Mouse (Mus musculus): ENCODE measurements at regions not wholly inside any gene's neighbourhood (a gene's known extent, or its start where the extent isn't known, plus 50 kb on each side); places are given as distances from the start of the nearest gene placed in this dataset.

- Histone ChIP-seq H3K9ac (ENCODE audit: low read depth, low read length) (no peak overlapping the region), H3K4me1 (replicated peaks; ENCODE audit: control insufficient read depth, insufficient read depth, low read length) (no peaks in the 10 kb centered on the region), H3K4me3 (ENCODE audit: low read depth, low read length) (no peak overlapping the region), H3K27ac (ENCODE audit: low read depth, low read length) (no peak overlapping the region), H3K4me2 (replicated peaks; ENCODE audit: low read depth) (no peak overlapping the region), H3K9me3 (ENCODE audit: control insufficient read depth) (no peaks in the 10 kb centered on the region), H3K36me3 (ENCODE audit: control insufficient read depth, insufficient read depth) (no peaks in the 10 kb centered on the region), H3K27me3 (replicated peaks; ENCODE audit: control insufficient read depth, insufficient read depth, low read length) (no peaks in the 10 kb centered on the region)
- ATAC-seq, result no peak
- no peak for TF ChIP-seq CTCF (IDR thresholded peaks at IDR 0.05; ENCODE audit: low read depth)
- 58% methylated on average over 4 of the region's 4 CpGs for WGBS
Measured at GRCm38 (mm10) chr9:118240711-118241110, 90.7 kb upstream of the Cmc1 start.

- Histone ChIP-seq H3K9ac (ENCODE audit: low read depth, low read length) (no peak overlapping the region), H3K4me1 (replicated peaks; ENCODE audit: control insufficient read depth, insufficient read depth, low read length) (no peaks in the 10 kb centered on the region), H3K4me2 (replicated peaks; ENCODE audit: low read depth) (no peak overlapping the region), H3K4me3 (ENCODE audit: low read depth, low read length) (no peak overlapping the region), H3K27ac (ENCODE audit: low read depth, low read length) (no peak overlapping the region), H3K9me3 (ENCODE audit: control insufficient read depth) (no peaks in the 10 kb centered on the region), H3K27me3 (replicated peaks; ENCODE audit: control insufficient read depth, insufficient read depth, low read length) (no peaks in the 10 kb centered on the region), H3K36me3 (ENCODE audit: control insufficient read depth, insufficient read depth) (no peaks in the 10 kb centered on the region)
- no peak for ATAC-seq
- 46% methylated on average over 15 of the region's 15 CpGs for WGBS
- TF ChIP-seq CTCF (IDR thresholded peaks at IDR 0.05; ENCODE audit: low read depth), result no peak
Measured at GRCm38 (mm10) chr9:118246820-118247628, 97.0 kb upstream of the Cmc1 start.

DNA sequence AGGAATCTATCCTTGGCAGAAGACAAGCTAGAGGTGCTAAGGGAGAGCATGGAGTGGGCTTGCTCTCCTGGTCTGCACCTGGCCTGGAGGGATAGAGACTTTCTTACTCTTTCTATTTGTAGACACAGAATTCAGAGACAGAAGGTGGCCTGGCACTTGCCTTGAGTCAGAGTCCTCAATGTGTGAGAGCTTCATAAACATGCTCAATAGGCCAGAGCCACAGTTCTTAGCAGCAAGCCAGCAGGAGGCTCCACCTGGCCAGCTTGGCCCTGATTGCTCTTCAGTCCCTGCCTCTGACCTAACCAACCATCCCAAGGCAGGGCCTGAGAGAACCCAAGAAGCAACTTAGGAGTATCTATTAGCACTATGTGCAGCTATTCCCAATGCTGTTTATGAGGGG is 103.9 kb upstream of the Cmc1 start:
- H3K9ac ChIP-seq (ENCODE audit: low read depth, low read length), result no peak overlapping the region
- H3K4me1 ChIP-seq (replicated peaks; ENCODE audit: control insufficient read depth, insufficient read depth, low read length), result no peaks in the 10 kb centered on the region

DNA sequence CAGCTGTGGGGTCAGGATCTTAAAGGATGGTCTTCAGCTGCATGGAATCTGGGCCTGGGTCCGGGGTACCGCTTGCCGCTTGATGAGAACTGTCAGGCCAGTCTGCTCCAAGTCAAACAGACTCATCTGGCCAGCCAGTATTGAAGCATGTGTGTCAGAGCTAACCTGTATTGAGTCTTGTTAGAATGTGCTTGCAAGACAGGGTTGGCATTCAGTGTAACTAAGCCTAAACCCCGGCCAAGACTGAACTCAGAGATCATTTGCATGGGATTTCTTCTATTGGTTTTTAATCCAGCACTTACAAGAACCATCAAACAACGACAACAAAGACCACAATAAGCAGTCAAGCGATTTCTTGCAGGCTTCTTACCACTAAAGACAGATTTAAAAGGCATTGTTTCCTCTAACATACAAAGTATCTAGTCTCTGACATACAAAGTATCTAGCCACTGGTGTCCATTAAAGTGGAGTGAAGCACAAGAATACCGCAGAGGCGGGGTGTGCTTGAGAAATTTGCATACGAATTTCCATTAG is 105.3 kb upstream of the Cmc1 start:
- H3K27ac ChIP-seq (ENCODE audit: low read depth, low read length), result no peak overlapping the region
- H3K4me3 ChIP-seq (ENCODE audit: low read depth, low read length), result no peak overlapping the region
- ATAC-seq, result no peak
- 57% methylated on average over 9 of the region's 9 CpGs for WGBS
- H3K9me3 ChIP-seq (ENCODE audit: control insufficient read depth), result no peaks in the 10 kb centered on the region
- H3K27me3 ChIP-seq (replicated peaks; ENCODE audit: control insufficient read depth, insufficient read depth, low read length), result no peaks in the 10 kb centered on the region
- no peaks in the 10 kb centered on the region for H3K36me3 ChIP-seq (ENCODE audit: control insufficient read depth, insufficient read depth)
- TF ChIP-seq CTCF (IDR thresholded peaks at IDR 0.05; ENCODE audit: low read depth), result no peak
- H3K9ac ChIP-seq (ENCODE audit: low read depth, low read length), result no peak overlapping the region
- no peaks in the 10 kb centered on the region for H3K4me1 ChIP-seq (replicated peaks; ENCODE audit: control insufficient read depth, insufficient read depth, low read length)
- no peak overlapping the region for H3K4me2 ChIP-seq (replicated peaks; ENCODE audit: low read depth)

More for the DNA sequence above, 103.9 kb upstream of the Cmc1 start:
- Histone ChIP-seq H3K27me3 (replicated peaks; ENCODE audit: control insufficient read depth, insufficient read depth, low read length) (no peaks in the 10 kb centered on the region), H3K9me3 (ENCODE audit: control insufficient read depth) (no peaks in the 10 kb centered on the region), H3K36me3 (ENCODE audit: control insufficient read depth, insufficient read depth) (no peaks in the 10 kb centered on the region), H3K4me2 (replicated peaks; ENCODE audit: low read depth) (no peak overlapping the region), H3K4me3 (ENCODE audit: low read depth, low read length) (no peak overlapping the region), H3K27ac (ENCODE audit: low read depth, low read length) (no peak overlapping the region)
- ATAC-seq, result no peak
- TF ChIP-seq CTCF (IDR thresholded peaks at IDR 0.05; ENCODE audit: low read depth), result 0 out of 2 replicates have a peak, but pooled peaks have one; percentile 6

DNA sequence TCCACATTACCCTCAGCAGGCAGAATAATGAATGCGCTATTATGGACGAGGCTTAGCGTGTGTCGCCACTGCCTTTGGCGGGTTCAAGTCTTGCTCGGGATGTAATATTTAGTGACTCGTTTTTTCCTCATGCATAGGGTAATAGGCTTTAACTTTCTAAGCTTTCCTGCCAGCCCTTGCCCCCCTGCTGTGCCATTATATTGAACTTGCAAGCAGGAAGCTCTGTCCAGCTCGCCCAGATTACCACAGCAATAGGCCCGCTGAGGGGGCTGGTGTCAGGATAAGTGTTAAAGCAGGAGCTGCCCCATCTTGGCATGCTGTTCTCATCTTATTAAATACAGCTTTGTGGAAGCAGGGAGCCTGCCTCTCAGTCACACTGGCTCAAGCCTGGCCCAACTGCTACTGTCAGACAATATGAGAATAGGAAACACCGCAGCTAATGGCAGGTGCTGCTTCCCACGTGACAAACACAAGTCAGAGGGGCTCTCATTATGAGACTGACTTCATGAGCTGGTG is 105.8 kb upstream of the Cmc1 start:
- no peaks in the 10 kb centered on the region for H3K27me3 ChIP-seq (replicated peaks; ENCODE audit: control insufficient read depth, insufficient read depth, low read length)
- H3K4me3 ChIP-seq (ENCODE audit: low read depth, low read length), result no peak overlapping the region
- no peaks in the 10 kb centered on the region for H3K9me3 ChIP-seq (ENCODE audit: control insufficient read depth)
- no peak overlapping the region for H3K9ac ChIP-seq (ENCODE audit: low read depth, low read length)
- WGBS, result 44% methylated on average over 11 of the region's 11 CpGs
- H3K36me3 ChIP-seq (ENCODE audit: control insufficient read depth, insufficient read depth), result no peaks in the 10 kb centered on the region
- no peak overlapping the region for H3K27ac ChIP-seq (ENCODE audit: low read depth, low read length)
- TF ChIP-seq CTCF (IDR thresholded peaks at IDR 0.05; ENCODE audit: low read depth), result no peak
- H3K4me2 ChIP-seq (replicated peaks; ENCODE audit: low read depth), result no peak overlapping the region
- no peaks in the 10 kb centered on the region for H3K4me1 ChIP-seq (replicated peaks; ENCODE audit: control insufficient read depth, insufficient read depth, low read length)
- no peak for ATAC-seq

DNA sequence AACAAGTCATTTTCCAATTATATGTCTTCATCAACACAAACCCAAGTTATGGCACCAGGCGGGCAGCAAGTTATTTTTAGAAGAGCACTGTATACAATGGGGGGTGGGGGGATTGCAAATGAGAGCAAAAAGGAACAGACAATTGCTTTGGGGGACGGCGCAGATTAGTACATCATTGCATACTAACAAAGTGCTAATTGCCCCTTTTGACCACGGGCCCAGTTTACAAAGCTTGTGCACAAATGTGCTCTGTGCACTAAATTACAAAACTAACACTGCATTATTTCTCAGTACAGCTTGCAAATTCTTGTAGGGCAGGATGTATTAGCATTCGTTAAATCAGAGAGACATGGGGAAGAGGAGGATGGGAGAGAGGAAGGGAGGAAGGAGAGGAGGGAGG is 116.3 kb upstream of the Cmc1 start:
- no peak overlapping the region for H3K4me2 ChIP-seq (replicated peaks; ENCODE audit: low read depth)
- H3K27ac ChIP-seq (ENCODE audit: low read depth, low read length), result no peak overlapping the region
- H3K9ac ChIP-seq (ENCODE audit: low read depth, low read length), result no peak overlapping the region
- no peaks in the 10 kb centered on the region for H3K9me3 ChIP-seq (ENCODE audit: control insufficient read depth)
- 51% methylated on average over 5 of the region's 5 CpGs for WGBS
- H3K4me3 ChIP-seq (ENCODE audit: low read depth, low read length), result no peak overlapping the region
- no peaks in the 10 kb centered on the region for H3K27me3 ChIP-seq (replicated peaks; ENCODE audit: control insufficient read depth, insufficient read depth, low read length)
- no peaks in the 10 kb centered on the region for H3K4me1 ChIP-seq (replicated peaks; ENCODE audit: control insufficient read depth, insufficient read depth, low read length)
- H3K36me3 ChIP-seq (ENCODE audit: control insufficient read depth, insufficient read depth), result no peaks in the 10 kb centered on the region
- no peak for ATAC-seq
- TF ChIP-seq CTCF (IDR thresholded peaks at IDR 0.05; ENCODE audit: low read depth), result no peak
